Mouse (Mus musculus) ES-E14 (cell line): ENCODE measurements around the gene Bgn. TPM values are rescaled to one million over a fixed set of nuclear protein-coding genes. Genes with fewer than 3 reads are reported as not detected.
"Not testable (repeated sequence)": the region's sequence is repeated elsewhere in the genome, so short reads cannot be mapped to it uniquely, and the experiment has no call there.

Experiments used
- DNase-seq: peaks from one replicate; pipeline ENCODE4 v3.0.0-alpha.2; 2013; ENCODE audit warnings: low read depth, low spot score
- H3K27ac ChIP-seq: 2 replicates; pipeline ENCODE4 v1.5.1; 2012; ENCODE audit warnings: low read depth, mild to moderate bottlenecking, low read length, moderate library complexity, mixed read lengths; ENCODE audit not compliant: poor library complexity, insufficient read depth, severe bottlenecking
- H3K36me3 ChIP-seq: 2 replicates; pipeline ENCODE4 v1.6.1; 2012; ENCODE audit warnings: mild to moderate bottlenecking, low read length, moderate library complexity, mixed read lengths; ENCODE audit not compliant: control insufficient read depth, poor library complexity, insufficient read depth, severe bottlenecking
- H3K4me1 ChIP-seq, 2 experiments: fragments of 150-350 bp in 1 of 2; sonication (generic) in 1 of 2; 2 replicates each; pipeline ENCODE4 v1.6.1; 2012; ENCODE audit warnings: low read length in 2 of 2, mild to moderate bottlenecking in 1 of 2, mixed read lengths in 1 of 2; ENCODE audit not compliant: control insufficient read depth in 2 of 2, insufficient read depth in 2 of 2, poor library complexity in 1 of 2
- H3K4me3 ChIP-seq, 2 experiments: fragments of 150-350 bp in 1 of 2; sonication (generic) in 1 of 2; 2 replicates each; pipeline ENCODE4 v1.5.1; 2012; ENCODE audit warnings: low read length in 2 of 2, low read depth in 1 of 2, mild to moderate bottlenecking in 1 of 2, mixed read lengths in 1 of 2; ENCODE audit not compliant: insufficient read depth in 1 of 2, poor library complexity in 1 of 2, severe bottlenecking in 1 of 2
- H3K9ac ChIP-seq: 2 replicates; pipeline ENCODE4 v1.6.1; 2012; ENCODE audit warnings: low read depth, mild to moderate bottlenecking, low read length, mixed read lengths; ENCODE audit not compliant: poor library complexity, insufficient read depth, severe bottlenecking
- H3K9me3 ChIP-seq: fragments of 150-350 bp; sonication (generic); 2 replicates; pipeline ENCODE4 v1.6.1; 2012; ENCODE audit warnings: low read depth, mild to moderate bottlenecking, low read length; ENCODE audit not compliant: control insufficient read depth, insufficient read depth
- CHD2 ChIP-seq: IDR thresholded peaks from 2 replicates; pipeline ENCODE4 v1.6.1; 2014; ENCODE audit warnings: mild to moderate bottlenecking, low read depth, low read length, inconsistent platforms
- HCFC1 ChIP-seq: IDR thresholded peaks from 2 replicates; pipeline ENCODE4 v1.6.1; 2012; ENCODE audit warnings: low read length, inconsistent platforms, borderline replicate concordance; ENCODE audit not compliant: insufficient read depth
- MAFK ChIP-seq: IDR thresholded peaks from 2 replicates; pipeline ENCODE4 v1.6.1; 2014; ENCODE audit warnings: mild to moderate bottlenecking, low read depth, low read length, inconsistent platforms; ENCODE audit not compliant: insufficient read depth
- ZC3H11A ChIP-seq: IDR thresholded peaks from 2 replicates; pipeline ENCODE4 v1.6.1; 2012; ENCODE audit warnings: low read depth, mild to moderate bottlenecking, inconsistent platforms, low read length, borderline replicate concordance
- ZNF384 ChIP-seq: IDR thresholded peaks from 2 replicates; pipeline ENCODE4 v1.6.1; 2012; ENCODE audit warnings: low read depth, low read length, inconsistent platforms
- in situ Hi-C, 2 experiments: fragments of 600-800 bp; cut with MboI; formaldehyde crosslinking; loops; one replicate each; pipeline ENCODE4 v1.15.1; 2025; ENCODE audit warnings: low sequenced_read_pairs in 2 of 2, inconsistent platforms in 1 of 2; ENCODE audit not compliant: unreplicated experiment in 2 of 2
- total RNA-seq: library from RNA; depleted of rRNA; stranded (reverse); fragments of 300-350 nt; gene quantifications from 2 replicates; pipeline ENCODE4 v1.2.3, GENCODE M21; 2012

Bgn gene
- total RNA-seq, 1 experiment: 12.0 TPM

DNA sequence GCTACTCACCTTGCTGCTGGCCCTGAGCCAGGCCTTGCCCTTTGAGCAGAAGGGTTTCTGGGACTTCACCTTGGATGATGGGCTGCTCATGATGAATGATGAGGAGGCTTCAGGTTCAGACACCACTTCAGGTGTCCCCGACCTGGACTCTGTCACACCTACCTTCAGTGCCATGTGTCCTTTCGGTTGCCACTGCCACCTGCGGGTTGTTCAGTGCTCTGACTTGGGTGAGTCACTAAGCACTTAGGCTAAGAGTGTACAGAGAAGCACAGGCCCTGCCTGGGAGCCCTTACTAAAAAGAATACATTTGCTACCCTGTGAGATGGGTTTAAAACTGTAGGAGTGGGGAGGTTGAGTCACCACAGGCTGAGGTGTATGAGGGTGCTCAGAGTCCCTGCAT, 7.4 kb downstream of the Bgn start:
- DNase-seq: no peak
- in situ Hi-C loops: no loop called here

DNA sequence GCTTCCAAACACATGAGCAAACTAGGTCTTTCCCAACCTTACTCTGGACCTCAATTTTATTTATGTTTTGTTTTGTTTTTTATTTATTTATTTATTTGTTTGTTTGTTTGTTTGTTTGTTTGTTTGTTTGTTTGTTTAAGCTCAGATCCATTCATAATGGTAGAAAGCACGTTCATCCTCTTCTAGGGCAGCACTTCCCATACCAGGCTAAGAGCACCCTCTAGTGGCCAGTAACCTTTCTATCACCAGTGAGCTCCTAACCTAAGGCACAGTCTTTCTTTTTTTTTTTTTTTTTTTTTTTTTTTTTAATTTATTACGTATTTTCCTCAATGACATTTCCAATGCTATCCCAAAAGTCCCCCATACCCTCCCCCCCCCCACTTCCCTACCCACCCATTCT, 10.2 kb downstream of the Bgn start:
- in situ Hi-C loops, H3K36me3 ChIP-seq, H3K4me3 ChIP-seq, H3K4me1 ChIP-seq, H3K9ac ChIP-seq, H3K27ac ChIP-seq, H3K9me3 ChIP-seq: not testable (repeated sequence)
- peak; percentile 54; the same call in 1 of the 2 replicates for TF ChIP-seq ZC3H11A
- peak; percentile 92 for TF ChIP-seq ZNF384
- peak; percentile 21 for DNase-seq

More for the DNA sequence above, 7.4 kb downstream of the Bgn start:
- TF ChIP-seq CHD2 (no peak), ZNF384 (no peak), HCFC1 (no peak), ZC3H11A (no peak), MAFK (no peak)
- Histone ChIP-seq H3K9me3 (no peaks in the 10 kb centered on the region), H3K4me1 (no peaks in the 10 kb centered on the region), H3K9ac (no peak overlapping the region), H3K36me3 (no peaks in the 10 kb centered on the region), H3K27ac (no peak overlapping the region), H3K4me3 (no peak overlapping the region)

DNA sequence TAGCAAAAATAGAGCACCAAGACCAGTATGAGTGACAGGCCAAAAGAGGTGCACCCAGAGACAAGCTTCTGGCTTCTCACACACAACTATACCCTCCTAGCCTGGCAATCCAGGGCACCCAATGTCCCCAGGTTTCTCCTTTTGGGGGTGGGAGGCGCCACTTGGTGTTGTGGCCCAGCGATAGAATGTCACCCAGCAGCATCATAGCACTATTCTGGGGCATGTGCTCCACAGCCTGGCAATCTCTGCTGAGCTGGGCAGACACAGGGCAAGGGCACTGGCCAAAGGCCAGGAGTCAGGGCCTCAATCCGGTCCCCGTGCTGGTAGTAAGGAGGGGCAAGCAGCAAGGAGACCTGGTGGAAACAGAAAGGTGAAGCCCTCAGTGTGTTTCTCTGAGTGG, 13.3 kb downstream of the Bgn start:
- Histone ChIP-seq H3K4me1 (no peaks in the 10 kb centered on the region), H3K9ac (no peak overlapping the region), H3K4me3 (no peak overlapping the region), H3K36me3 (no peaks in the 10 kb centered on the region), H3K9me3 (no peaks in the 10 kb centered on the region), H3K27ac (no peak overlapping the region)
- in situ Hi-C loops: no loop called here
- TF ChIP-seq HCFC1: no peak
- TF ChIP-seq MAFK: no peak
- no peak for TF ChIP-seq CHD2
- TF ChIP-seq ZC3H11A: no peak
- no peak for TF ChIP-seq ZNF384
- no peak for DNase-seq

DNA sequence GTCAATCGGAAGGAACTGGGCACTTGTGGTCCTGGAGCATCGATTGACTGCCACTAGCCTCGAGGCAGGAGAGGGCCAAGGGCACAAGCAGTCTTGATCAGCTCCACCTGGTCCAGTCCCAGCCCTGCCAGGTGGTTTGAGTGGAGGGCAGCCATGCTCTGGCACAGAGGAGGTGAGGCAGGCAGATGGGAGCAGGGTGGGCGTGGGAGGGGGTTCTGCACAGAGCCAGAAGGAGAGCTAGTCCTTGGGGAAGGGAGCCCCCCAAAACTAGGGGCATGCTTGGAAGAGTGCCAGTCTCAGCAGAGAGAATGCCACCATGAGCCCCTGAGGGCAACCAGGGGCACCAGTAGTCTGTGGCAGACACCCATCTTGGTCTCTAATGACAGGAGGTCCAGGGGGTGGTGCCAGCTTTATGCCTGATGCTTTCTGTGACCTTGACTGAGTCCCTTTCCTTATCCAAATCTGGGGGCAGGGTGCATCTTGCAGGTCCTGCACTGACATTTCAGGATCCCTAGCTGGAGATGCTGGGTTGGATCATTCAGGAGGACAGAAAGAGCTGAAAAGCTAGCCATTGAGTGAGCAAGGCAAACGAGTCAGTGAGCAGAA, 21.8 kb downstream of the Bgn start:
- no peak for DNase-seq
- no peaks in the 10 kb centered on the region for H3K9me3 ChIP-seq
- in situ Hi-C loops: no loop called here
- no peak overlapping the region for H3K27ac ChIP-seq
- no peak overlapping the region for H3K4me3 ChIP-seq
- TF ChIP-seq HCFC1 (no peak), CHD2 (no peak), ZC3H11A (no peak), ZNF384 (no peak), MAFK (no peak)
- no peaks in the 10 kb centered on the region for H3K36me3 ChIP-seq
- peaks cover 0 to 2% of the 10 kb centered on the region in 2 experiments; a peak in 1 of 4 replicates for H3K4me1 ChIP-seq
- H3K9ac ChIP-seq: no peak overlapping the region

DNA sequence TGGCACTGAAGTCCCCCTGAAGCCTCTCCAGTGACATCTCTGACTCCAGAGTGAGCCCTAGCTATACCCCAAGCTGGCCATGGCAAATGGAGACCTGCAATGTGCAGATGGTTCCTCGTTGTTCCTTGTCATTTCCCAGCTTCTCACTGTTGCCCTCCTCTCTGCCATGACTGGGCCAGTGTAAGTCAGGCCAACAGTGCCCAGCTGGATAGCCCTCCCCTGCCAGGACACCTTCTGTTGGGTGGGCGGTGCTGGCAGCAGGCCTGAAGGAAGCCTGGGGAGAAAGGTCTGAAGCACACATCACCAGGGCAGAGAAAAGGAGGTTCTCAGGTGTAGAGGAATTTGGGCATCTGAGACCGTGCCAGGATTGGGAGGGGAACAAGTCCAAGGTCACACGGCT, 23.2 kb downstream of the Bgn start:
- DNase-seq: no peak
- no peak overlapping the region for H3K9ac ChIP-seq
- H3K36me3 ChIP-seq: no peaks in the 10 kb centered on the region
- H3K9me3 ChIP-seq: no peaks in the 10 kb centered on the region
- no peak overlapping the region for H3K4me3 ChIP-seq
- peaks cover 0 to 2% of the 10 kb centered on the region in 2 experiments; a peak in 1 of 4 replicates for H3K4me1 ChIP-seq
- TF ChIP-seq CHD2 (no peak), ZNF384 (no peak), MAFK (no peak), ZC3H11A (no peak), HCFC1 (no peak)
- in situ Hi-C loops: no loop called here
- H3K27ac ChIP-seq: no peak overlapping the region
